Mouse (Mus musculus): ENCODE measurements around the gene Taf3. TPM values are rescaled to one million over a fixed set of nuclear protein-coding genes. Genes with fewer than 3 reads are reported as not detected.

Gene Taf3
- polyA plus RNA-seq, 1 experiment, result 8.4 TPM

DNA sequence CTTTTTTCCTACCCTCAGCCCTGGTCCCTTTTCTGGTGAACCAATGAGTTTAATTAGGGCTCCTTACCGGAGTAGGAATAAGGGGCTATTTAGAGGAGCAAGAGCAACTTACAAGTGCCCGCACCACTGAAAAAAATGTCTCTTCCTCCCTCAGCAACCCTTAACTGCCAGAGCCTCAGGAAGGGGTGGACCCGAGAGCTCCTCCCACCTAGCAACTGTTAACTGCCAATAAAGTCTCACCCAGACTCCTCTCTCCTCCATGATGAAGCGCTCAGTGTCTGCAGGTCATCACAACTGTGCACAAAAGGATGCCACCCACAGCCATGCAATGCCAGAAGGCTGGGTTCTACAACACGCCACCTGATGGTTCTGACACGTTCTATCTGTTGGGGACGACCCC lies 23.4 kb upstream of the Taf3 start:
- Histone ChIP-seq H3K4me1 (ENCODE audit: control insufficient read depth, insufficient read depth, low read length) (peaks cover 15% of the 10 kb centered on the region), H3K4me3 (ENCODE audit: insufficient read depth, low read length) (no peak overlapping the region), H3K27ac (ENCODE audit: insufficient read depth, low read length) (no peak overlapping the region)
- TF ChIP-seq POLR2A (IDR thresholded peaks at IDR 0.05; ENCODE audit: extremely low read depth, insufficient read depth, low read length) (no peak), CTCF (IDR thresholded peaks at IDR 0.05; ENCODE audit: extremely low read depth, insufficient read depth, low read length) (no peak)

DNA sequence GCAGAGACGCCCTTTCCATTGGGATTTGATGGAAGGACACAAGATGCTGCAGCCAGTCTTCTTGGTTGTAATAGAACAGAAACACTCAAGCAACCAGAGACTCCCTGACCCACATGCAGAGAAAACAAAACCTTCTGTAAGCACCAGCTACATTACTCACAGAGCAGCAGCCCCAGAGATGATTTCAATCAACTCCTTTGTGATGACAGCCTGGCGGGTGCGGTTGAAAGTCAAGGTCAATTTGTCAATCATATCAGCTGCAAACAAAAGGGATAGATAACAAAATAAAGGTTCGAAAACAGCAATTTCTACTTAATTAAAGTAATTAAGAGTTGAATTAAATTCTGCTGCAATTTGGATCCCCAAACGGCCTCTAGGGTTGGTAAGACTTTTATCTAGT lies 10.4 kb upstream of the Taf3 start:
- TF ChIP-seq CTCF (IDR thresholded peaks at IDR 0.05; ENCODE audit: extremely low read depth, insufficient read depth, low read length), result no peak
- no peak for TF ChIP-seq POLR2A (IDR thresholded peaks at IDR 0.05; ENCODE audit: extremely low read depth, insufficient read depth, low read length)
- H3K27ac ChIP-seq (ENCODE audit: insufficient read depth, low read length), result no peak overlapping the region
- no peak overlapping the region for H3K4me3 ChIP-seq (ENCODE audit: insufficient read depth, low read length)
- no peaks in the 10 kb centered on the region for H3K4me1 ChIP-seq (ENCODE audit: control insufficient read depth, insufficient read depth, low read length)

DNA sequence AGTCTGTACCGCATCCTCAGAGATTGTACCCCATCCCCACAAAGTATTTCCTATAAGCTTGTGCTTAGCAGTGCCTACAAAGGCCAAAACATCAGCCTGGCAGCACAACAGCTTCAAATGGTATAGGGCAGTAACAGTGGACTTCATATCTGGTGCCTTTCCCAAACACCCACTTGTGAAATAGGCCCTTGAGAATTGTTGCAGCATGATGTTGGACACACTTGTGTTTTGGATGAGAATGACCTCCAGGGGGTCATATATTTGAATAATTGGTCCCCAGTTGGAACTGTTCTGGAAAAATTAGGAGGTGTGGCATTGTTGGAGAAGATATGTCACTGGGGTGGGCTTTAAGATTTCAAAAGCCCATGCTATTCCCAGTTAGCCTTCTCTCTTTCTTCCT lies 3.6 kb upstream of the Taf3 start:
- Histone ChIP-seq H3K27ac (ENCODE audit: insufficient read depth, low read length) (no peak overlapping the region), H3K4me1 (ENCODE audit: control insufficient read depth, insufficient read depth, low read length) (peaks cover 3% of the 10 kb centered on the region; the same call in 1 of the 2 replicates), H3K4me3 (ENCODE audit: insufficient read depth, low read length) (no peak overlapping the region)

GRCm38 (mm10) chr2:10050878-10051277 lies 2.5 kb upstream of the Taf3 start:
- Histone ChIP-seq H3K27ac (ENCODE audit: insufficient read depth, low read length) (no peak overlapping the region), H3K4me1 (ENCODE audit: control insufficient read depth, insufficient read depth, low read length) (peaks cover 3% of the 10 kb centered on the region; the same call in 1 of the 2 replicates), H3K4me3 (ENCODE audit: insufficient read depth, low read length) (no peak overlapping the region)
- no peak for TF ChIP-seq POLR2A (IDR thresholded peaks at IDR 0.05; ENCODE audit: extremely low read depth, insufficient read depth, low read length)
- no peak for TF ChIP-seq CTCF (IDR thresholded peaks at IDR 0.05; ENCODE audit: extremely low read depth, insufficient read depth, low read length)

More for the DNA sequence above, 3.6 kb upstream of the Taf3 start:
- TF ChIP-seq POLR2A (IDR thresholded peaks at IDR 0.05; ENCODE audit: extremely low read depth, insufficient read depth, low read length), result no peak
- TF ChIP-seq CTCF (IDR thresholded peaks at IDR 0.05; ENCODE audit: extremely low read depth, insufficient read depth, low read length), result no peak

DNA sequence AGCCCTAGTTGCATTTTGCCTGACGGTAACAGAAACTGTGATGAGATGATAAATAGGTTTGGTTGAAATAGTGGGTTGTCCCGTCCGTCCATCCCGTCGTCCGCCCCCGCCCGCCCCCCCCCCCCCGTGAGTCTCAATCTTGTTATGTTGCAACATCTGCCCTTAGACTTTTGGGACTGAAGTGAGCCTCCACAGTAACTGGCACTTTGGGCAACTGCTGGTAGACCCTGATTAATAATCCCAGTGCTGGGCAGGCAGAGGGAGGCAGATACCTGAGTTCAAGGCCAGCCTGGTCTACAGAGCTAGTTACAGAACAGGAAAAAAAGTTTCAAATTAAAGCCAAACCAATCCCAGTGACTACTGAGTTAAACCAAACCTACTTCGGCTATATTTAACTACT lies 1.1 kb upstream of the Taf3 start:
- peaks cover 3% of the 10 kb centered on the region; the same call in 1 of the 2 replicates for H3K4me1 ChIP-seq (ENCODE audit: control insufficient read depth, insufficient read depth, low read length)
- peak overlapping the region; percentile 61; the same call in 1 of the 2 replicates for H3K4me3 ChIP-seq (ENCODE audit: insufficient read depth, low read length)
- H3K27ac ChIP-seq (ENCODE audit: insufficient read depth, low read length), result no peak overlapping the region
- no peak for TF ChIP-seq CTCF (IDR thresholded peaks at IDR 0.05; ENCODE audit: extremely low read depth, insufficient read depth, low read length)
- TF ChIP-seq POLR2A (IDR thresholded peaks at IDR 0.05; ENCODE audit: extremely low read depth, insufficient read depth, low read length), result no peak

DNA sequence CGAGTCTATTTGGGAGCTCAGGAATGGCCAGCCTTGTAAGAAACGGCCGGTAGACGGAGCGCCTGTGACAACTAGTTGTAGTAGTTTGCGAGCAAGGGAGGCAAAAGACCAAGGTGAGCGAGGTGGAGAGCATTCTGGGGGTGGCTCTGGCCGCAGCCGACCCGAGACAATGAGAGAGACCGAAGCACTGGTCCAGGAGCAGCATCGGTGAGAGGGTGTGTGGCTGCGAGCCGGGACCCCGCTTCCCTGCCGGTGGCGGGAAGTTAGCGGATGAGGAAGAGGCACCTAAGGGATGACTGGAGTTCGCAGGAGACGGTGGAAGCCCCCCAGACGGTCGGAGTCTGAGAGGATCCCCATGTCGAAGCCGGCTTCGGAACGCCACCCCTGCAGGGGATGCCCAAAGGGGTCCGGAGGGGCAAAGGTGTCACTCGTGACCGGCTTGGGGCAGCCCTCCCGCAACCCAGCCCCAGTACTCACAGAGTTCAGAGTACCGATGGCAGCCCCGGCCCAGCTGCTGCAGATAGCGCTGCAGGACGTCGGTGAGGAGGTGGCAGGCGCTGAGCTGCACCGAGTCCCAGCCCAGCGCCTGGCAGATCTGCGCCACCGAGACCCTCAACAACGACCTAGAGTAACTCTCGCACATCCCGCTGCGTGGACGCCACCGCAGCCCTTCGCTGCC lies 499 bp downstream of the Taf3 start:
- TF ChIP-seq CTCF (IDR thresholded peaks at IDR 0.05; ENCODE audit: extremely low read depth, insufficient read depth, low read length), result no peak
- no peak for TF ChIP-seq POLR2A (IDR thresholded peaks at IDR 0.05; ENCODE audit: extremely low read depth, insufficient read depth, low read length)
- Histone ChIP-seq H3K4me1 (ENCODE audit: control insufficient read depth, insufficient read depth, low read length) (peaks cover 1% of the 10 kb centered on the region; the same call in 1 of the 2 replicates), H3K27ac (ENCODE audit: insufficient read depth, low read length) (no peak overlapping the region), H3K4me3 (ENCODE audit: insufficient read depth, low read length) (peak overlapping the region; percentile 61)

DNA sequence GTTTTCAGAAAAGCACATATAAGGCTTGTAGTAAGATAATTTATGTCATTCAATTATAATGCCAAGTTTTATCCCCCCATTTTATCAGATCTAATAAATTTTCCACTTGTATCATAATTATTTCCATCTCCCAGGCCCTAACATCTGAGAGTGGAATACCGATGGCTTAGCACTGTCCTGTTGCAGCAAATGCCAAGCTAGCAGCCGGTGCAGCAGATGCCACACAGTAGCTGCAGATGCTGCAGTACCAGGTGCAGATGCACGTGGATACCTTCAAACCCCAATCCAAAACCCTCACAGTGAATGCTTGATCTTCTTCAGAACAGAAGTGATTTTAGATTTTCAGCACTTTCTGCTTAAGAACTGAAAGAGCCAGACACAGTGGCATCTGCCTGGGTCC lies 13.4 kb downstream of the Taf3 start:
- no peak overlapping the region for H3K4me3 ChIP-seq (ENCODE audit: insufficient read depth, low read length)
- no peak overlapping the region for H3K27ac ChIP-seq (ENCODE audit: insufficient read depth, low read length)
- H3K4me1 ChIP-seq (ENCODE audit: control insufficient read depth, insufficient read depth, low read length), result no peaks in the 10 kb centered on the region; the same call in 1 of the 2 replicates
- TF ChIP-seq POLR2A (IDR thresholded peaks at IDR 0.05; ENCODE audit: extremely low read depth, insufficient read depth, low read length) (no peak), CTCF (IDR thresholded peaks at IDR 0.05; ENCODE audit: extremely low read depth, insufficient read depth, low read length) (no peak)

- no peaks in the 10 kb centered on the region; the same call in 1 of the 2 replicates for H3K4me1 ChIP-seq (ENCODE audit: control insufficient read depth, insufficient read depth, low read length)
- TF ChIP-seq CTCF (IDR thresholded peaks at IDR 0.05; ENCODE audit: extremely low read depth, insufficient read depth, low read length) (no peak), POLR2A (IDR thresholded peaks at IDR 0.05; ENCODE audit: extremely low read depth, insufficient read depth, low read length) (no peak)
- no peak overlapping the region for H3K27ac ChIP-seq (ENCODE audit: insufficient read depth, low read length)
- H3K4me3 ChIP-seq (ENCODE audit: insufficient read depth, low read length), result no peak overlapping the region
These were observed 14.7 kb downstream of the Taf3 start for GRCm38 (mm10) chr2:10033684-10034083.

GRCm38 (mm10) chr2:10029755-10030154 lies 18.6 kb downstream of the Taf3 start:
- no peaks in the 10 kb centered on the region; the same call in 1 of the 2 replicates for H3K4me1 ChIP-seq (ENCODE audit: control insufficient read depth, insufficient read depth, low read length)
- TF ChIP-seq CTCF (IDR thresholded peaks at IDR 0.05; ENCODE audit: extremely low read depth, insufficient read depth, low read length) (no peak), POLR2A (IDR thresholded peaks at IDR 0.05; ENCODE audit: extremely low read depth, insufficient read depth, low read length) (no peak)
- no peak overlapping the region for H3K4me3 ChIP-seq (ENCODE audit: insufficient read depth, low read length)
- no peak overlapping the region for H3K27ac ChIP-seq (ENCODE audit: insufficient read depth, low read length)

GRCm38 (mm10) chr2:10024264-10024663 lies 24.1 kb downstream of the Taf3 start:
- no peak overlapping the region for H3K27ac ChIP-seq (ENCODE audit: insufficient read depth, low read length)
- no peak for TF ChIP-seq POLR2A (IDR thresholded peaks at IDR 0.05; ENCODE audit: extremely low read depth, insufficient read depth, low read length)
- TF ChIP-seq CTCF (IDR thresholded peaks at IDR 0.05; ENCODE audit: extremely low read depth, insufficient read depth, low read length), result no peak
- no peak overlapping the region for H3K4me3 ChIP-seq (ENCODE audit: insufficient read depth, low read length)
- H3K4me1 ChIP-seq (ENCODE audit: control insufficient read depth, insufficient read depth, low read length), result no peaks in the 10 kb centered on the region

Measured in cortical plate, adult 2 months (tissue).